Comparison of ENCODE assay signal across 17 mouse cellular contexts in the genomic region with DNA sequence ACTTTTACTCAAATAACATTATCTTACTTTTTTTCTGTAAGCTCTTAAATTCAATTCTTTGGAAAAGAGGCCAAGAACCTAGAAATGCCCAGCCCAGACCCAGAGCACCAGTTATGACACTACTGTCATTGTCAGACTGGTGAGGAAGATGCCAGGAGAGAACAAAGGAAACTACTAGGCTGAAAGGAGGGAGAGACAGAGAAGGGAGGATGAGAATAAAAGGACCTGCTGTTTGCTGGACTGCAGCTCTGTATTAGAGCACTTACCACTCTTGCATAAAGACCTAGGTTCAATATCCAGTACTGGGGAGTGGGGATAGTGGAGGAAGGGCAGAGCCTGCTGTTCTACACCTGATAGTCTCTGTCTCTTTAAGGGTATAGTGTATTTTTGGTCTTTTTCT. TPM values are rescaled to one million over a fixed set of nuclear protein-coding genes. Genes with fewer than 3 reads are reported as not detected.
A peak's percentile ranks its signal among the peaks of the same experiment; 100 is the strongest.
DNase-seq lines count a peak whose midpoint lies in the region; ATAC-seq lines count a peak whose summit lies in the region.
"Had no signal": no experiment of that assay in that cellular context is flagged by ENCODE, and none has a peak within 500 bp of the region (broad histone marks: within the 10 kb centered on the region; RNA-seq: fewer than 3 reads in every experiment).

No protein-coding gene starts in this region.

- H3K4me1 ChIP-seq in hindbrain, embryonic 13.5 days (replicated peaks) = peaks cover 23% of the 10 kb centered on the region
- peaks cover 11% of the 10 kb centered on the region for H3K4me1 ChIP-seq in hindbrain, embryonic 10.5 days (replicated peaks)
- H3K4me1 ChIP-seq in hindbrain, embryonic 16.5 days (ENCODE audit: control insufficient read depth, insufficient read depth, low read depth, low read length) = peaks cover 13% of the 10 kb centered on the region
- H3K4me1 ChIP-seq in neural tube, embryonic 13.5 days (replicated peaks) = peaks cover 19% of the 10 kb centered on the region

- H3K9me3 ChIP-seq in hindbrain, embryonic 13.5 days = 0 out of 2 replicates have a peak, but pooled peaks cover 3% of the 10 kb centered on the region
- no peaks in the 10 kb centered on the region for H3K9me3 ChIP-seq in hindbrain, embryonic 10.5 days
- H3K9me3 ChIP-seq in hindbrain, embryonic 16.5 days (ENCODE audit: control insufficient read depth, low read length) = no peaks in the 10 kb centered on the region
- no peaks in the 10 kb centered on the region for H3K9me3 ChIP-seq in neural tube, embryonic 13.5 days
- H3K9me3 ChIP-seq: intestine, embryonic 15.5 days; liver, embryonic 15.5 days; megakaryocyte, embryonic 14.5 days had no signal

- no peak for DNase-seq in hindbrain, embryonic 10.5 days (ENCODE audit: low spot score)
- peak; percentile 77 for DNase-seq in brain, adult 2 months (ENCODE audit: low read depth, low spot score)
- no peak for DNase-seq in Muller cell, postnatal 12 days (ENCODE audit: inconsistent ontology term)
- no peak for DNase-seq in kidney, adult 18-20 months
- DNase-seq: cerebellum, adult 11-12 months; gastrocnemius, postnatal 36 days; heart, postnatal 14 days; lung, postnatal 14 days; right cerebral cortex, postnatal 25 days; thymus, postnatal 25 days had no signal

- H3K36me3 ChIP-seq in hindbrain, embryonic 13.5 days = peaks cover 8% of the 10 kb centered on the region
- peaks cover 15% of the 10 kb centered on the region for H3K36me3 ChIP-seq in hindbrain, embryonic 10.5 days
- H3K36me3 ChIP-seq in hindbrain, embryonic 16.5 days (ENCODE audit: control insufficient read depth, insufficient read depth, low read length) = peaks cover 6% of the 10 kb centered on the region
- peaks cover 8% of the 10 kb centered on the region for H3K36me3 ChIP-seq in neural tube, embryonic 13.5 days
- H3K36me3 ChIP-seq: intestine, embryonic 15.5 days had no signal

- no peak overlapping the region for H3K9ac ChIP-seq in hindbrain, embryonic 13.5 days
- H3K9ac ChIP-seq in hindbrain, embryonic 16.5 days (ENCODE audit: low read depth, low read length) = no peak overlapping the region
- H3K9ac ChIP-seq in neural tube, embryonic 13.5 days = no peak overlapping the region
- H3K9ac ChIP-seq: intestine, embryonic 15.5 days; liver, embryonic 15.5 days had no signal

- no peak for ATAC-seq in hindbrain, embryonic 13.5 days (ENCODE audit: low FRiP score)
- no peak for ATAC-seq in hindbrain, embryonic 16.5 days
- ATAC-seq in neural tube, embryonic 13.5 days (ENCODE audit: low read depth) = 0 out of 2 replicates have a peak, but pooled peaks have one; percentile 25

- no peak overlapping the region for H3K27ac ChIP-seq in hindbrain, embryonic 13.5 days
- H3K27ac ChIP-seq in hindbrain, embryonic 10.5 days = no peak overlapping the region
- no peak overlapping the region for H3K27ac ChIP-seq in hindbrain, embryonic 16.5 days (ENCODE audit: low read depth, low read length)
- H3K27ac ChIP-seq in neural tube, embryonic 13.5 days (replicated peaks) = no peak overlapping the region
- H3K27ac ChIP-seq: intestine, embryonic 15.5 days; kidney, postnatal 0 days; liver, embryonic 15.5 days had no signal

- H3K4me2 ChIP-seq in hindbrain, embryonic 13.5 days = peak overlapping the region; percentile 83; the same call in 1 of the 2 replicates
- peak overlapping the region; percentile 83 for H3K4me2 ChIP-seq in hindbrain, embryonic 16.5 days (ENCODE audit: low read length)
- peak overlapping the region; percentile 77 for H3K4me2 ChIP-seq in neural tube, embryonic 13.5 days

- 0 out of 2 replicates have a peak, but pooled peaks cover 3% of the 10 kb centered on the region for H3K27me3 ChIP-seq in hindbrain, embryonic 13.5 days
- H3K27me3 ChIP-seq in hindbrain, embryonic 10.5 days (ENCODE audit: insufficient read depth, poor library complexity, severe bottlenecking) = no peaks in the 10 kb centered on the region
- H3K27me3 ChIP-seq in hindbrain, embryonic 16.5 days (replicated peaks; ENCODE audit: control insufficient read depth, insufficient read depth, low read length) = no peaks in the 10 kb centered on the region
- no peaks in the 10 kb centered on the region for H3K27me3 ChIP-seq in neural tube, embryonic 13.5 days
- H3K27me3 ChIP-seq: intestine, embryonic 15.5 days; liver, embryonic 15.5 days; megakaryocyte, embryonic 14.5 days had no signal

- no peak overlapping the region for H3K4me3 ChIP-seq in hindbrain, embryonic 13.5 days
- no peak overlapping the region for H3K4me3 ChIP-seq in hindbrain, embryonic 10.5 days
- H3K4me3 ChIP-seq in hindbrain, embryonic 16.5 days (ENCODE audit: low read length) = peak overlapping the region; percentile 76
- peak overlapping the region; percentile 55 for H3K4me3 ChIP-seq in neural tube, embryonic 13.5 days

RNA-seq across cellular contexts. Expression of gene Zfp128, which starts 0.9 kb away (rescaled TPM):
- polyA plus RNA-seq in hindbrain, embryonic 13.5 days (2015; fragmentation: Nextera tagmentation; extraction: Ambion mirVana) = 7.0 and 7.3 TPM in 2 replicates
- polyA plus RNA-seq in hindbrain, embryonic 10.5 days (2016; fragmentation: Nextera tagmentation; extraction: Ambion mirVana) = 4.7 and 4.9 TPM in 2 replicates
- 6.8 and 7.1 TPM in 2 replicates for polyA plus RNA-seq in hindbrain, embryonic 16.5 days (2015; fragmentation: Nextera tagmentation; extraction: Ambion mirVana)
- polyA plus RNA-seq in neural tube, embryonic 13.5 days (2015; fragmentation: Nextera tagmentation; extraction: Ambion mirVana) = 7.6 and 8.8 TPM in 2 replicates

RNA-seq across cellular contexts. Expression of gene Zscan22, which starts 17.6 kb away (rescaled TPM):
- 10.6 and 10.9 TPM in 2 replicates for polyA plus RNA-seq in hindbrain, embryonic 13.5 days (2015; fragmentation: Nextera tagmentation; extraction: Ambion mirVana)
- 14.8 and 18.4 TPM in 2 replicates for polyA plus RNA-seq in hindbrain, embryonic 10.5 days (2016; fragmentation: Nextera tagmentation; extraction: Ambion mirVana)
- polyA plus RNA-seq in hindbrain, embryonic 16.5 days (2015; fragmentation: Nextera tagmentation; extraction: Ambion mirVana) = 10.4 and 13.1 TPM in 2 replicates
- 12.6 and 14.0 TPM in 2 replicates for polyA plus RNA-seq in neural tube, embryonic 13.5 days (2015; fragmentation: Nextera tagmentation; extraction: Ambion mirVana)

RNA-seq across cellular contexts. Expression of gene Rps5, which starts 42.1 kb away (rescaled TPM):
- polyA plus RNA-seq in hindbrain, embryonic 13.5 days (2015; fragmentation: Nextera tagmentation; extraction: Ambion mirVana) = 661 and 665 TPM in 2 replicates
- 868 and 1,033 TPM in 2 replicates for polyA plus RNA-seq in hindbrain, embryonic 10.5 days (2016; fragmentation: Nextera tagmentation; extraction: Ambion mirVana)
- polyA plus RNA-seq in hindbrain, embryonic 16.5 days (2015; fragmentation: Nextera tagmentation; extraction: Ambion mirVana) = 564 and 566 TPM in 2 replicates
- polyA plus RNA-seq in neural tube, embryonic 13.5 days (2015; fragmentation: Nextera tagmentation; extraction: Ambion mirVana) = 606 and 663 TPM in 2 replicates

RNA-seq across cellular contexts. Expression of gene Zfp110, which starts 45.5 kb away (rescaled TPM):
- 28.9 and 33.3 TPM in 2 replicates for polyA plus RNA-seq in hindbrain, embryonic 13.5 days (2015; fragmentation: Nextera tagmentation; extraction: Ambion mirVana)
- 26.7 and 26.9 TPM in 2 replicates for polyA plus RNA-seq in hindbrain, embryonic 10.5 days (2016; fragmentation: Nextera tagmentation; extraction: Ambion mirVana)
- 24.7 and 30.6 TPM in 2 replicates for polyA plus RNA-seq in hindbrain, embryonic 16.5 days (2015; fragmentation: Nextera tagmentation; extraction: Ambion mirVana)
- 26.1 and 33.1 TPM in 2 replicates for polyA plus RNA-seq in neural tube, embryonic 13.5 days (2015; fragmentation: Nextera tagmentation; extraction: Ambion mirVana)

RNA-seq across cellular contexts. Expression of gene Rnf225, which starts 47.2 kb away (rescaled TPM):
- 0.70 TPM in 2 replicates for polyA plus RNA-seq in hindbrain, embryonic 13.5 days (2015; fragmentation: Nextera tagmentation; extraction: Ambion mirVana)
- 0.62 and 0.77 TPM in 2 replicates for polyA plus RNA-seq in hindbrain, embryonic 10.5 days (2016; fragmentation: Nextera tagmentation; extraction: Ambion mirVana)
- polyA plus RNA-seq in hindbrain, embryonic 16.5 days (2015; fragmentation: Nextera tagmentation; extraction: Ambion mirVana) = 1.2 and 1.3 TPM in 2 replicates
- polyA plus RNA-seq in neural tube, embryonic 13.5 days (2015; fragmentation: Nextera tagmentation; extraction: Ambion mirVana) = 0.45 and 0.70 TPM in 2 replicates

Comparison
In these comparisons a context has a peak if more than half of its experiments do, and no peak if none do; other contexts are left out.
1. H3K4me3 ChIP-seq: peak in hindbrain, embryonic 16.5 days (single experiment) and neural tube, embryonic 13.5 days (single experiment); none in hindbrain, embryonic 13.5 days (single experiment) and hindbrain, embryonic 10.5 days (single experiment).
2. Peak in every context shown above with its lines, with median percentiles within 50 percentile points of each other: H3K4me2 ChIP-seq.